Mouse (Mus musculus) frontal cortex, postnatal 25 days (tissue): ENCODE measurements around the gene Lrwd1.
A peak's percentile ranks its signal among the peaks of the same experiment; 100 is the strongest.
"Not testable (repeated sequence)": the region's sequence is repeated elsewhere in the genome, so short reads cannot be mapped to it uniquely, and the experiment has no call there.

Experiments used
- DNase-seq, 2 experiments: peaks; one replicate each; pipeline ENCODE4 v3.0.0; 2022; ENCODE audit warnings: low spot score in 2 of 2

Gene Lrwd1

DNA sequence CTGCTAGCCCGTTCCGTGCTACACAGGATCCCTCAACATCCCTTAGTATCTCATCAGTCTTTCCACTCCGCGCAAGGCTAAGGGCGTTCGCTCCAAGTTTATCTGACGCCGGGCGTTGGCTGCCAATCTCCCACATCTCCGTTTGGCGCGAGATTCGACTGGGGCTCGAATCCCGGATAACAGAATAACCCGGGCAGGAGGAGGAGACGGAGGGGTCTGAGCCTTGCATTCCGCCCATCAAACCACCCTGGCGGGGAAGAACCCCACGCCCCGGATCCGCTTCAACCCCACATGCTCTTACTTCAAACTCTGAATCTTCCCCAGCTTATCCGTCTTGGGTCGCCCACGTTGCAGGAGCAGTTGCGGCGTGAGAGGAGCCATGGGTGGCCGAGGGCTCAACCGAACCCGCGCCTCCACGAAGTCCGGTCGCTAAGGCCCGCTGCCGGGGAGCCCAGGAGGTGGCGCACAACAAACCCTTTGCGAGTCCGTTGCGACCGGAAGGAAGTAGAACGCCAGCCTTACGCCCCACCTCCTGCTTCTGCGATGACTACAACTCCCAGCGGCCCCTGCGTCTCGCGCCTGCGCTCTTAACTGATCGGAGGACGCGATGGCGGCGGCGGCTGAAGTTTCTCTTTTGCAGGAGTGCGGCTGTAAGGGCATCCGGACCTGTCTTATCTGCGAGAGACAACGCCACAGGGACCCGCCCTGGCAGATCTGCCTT, at the start of gene Lrwd1, which contains the start of gene Alkbh4:
Lrwd1 (minus strand) TSS at position 504 of the 721 bp plus-strand sequence.
Alkbh4 (plus strand) TSS at position 576 of the 721 bp plus-strand sequence.
- DNase-seq, result peak; percentile 90 to 92

- no peak for DNase-seq
These were observed 47.9 kb upstream of the Lrwd1 start for GRCm38 (mm10) chr5:136183766-136184165.

DNA sequence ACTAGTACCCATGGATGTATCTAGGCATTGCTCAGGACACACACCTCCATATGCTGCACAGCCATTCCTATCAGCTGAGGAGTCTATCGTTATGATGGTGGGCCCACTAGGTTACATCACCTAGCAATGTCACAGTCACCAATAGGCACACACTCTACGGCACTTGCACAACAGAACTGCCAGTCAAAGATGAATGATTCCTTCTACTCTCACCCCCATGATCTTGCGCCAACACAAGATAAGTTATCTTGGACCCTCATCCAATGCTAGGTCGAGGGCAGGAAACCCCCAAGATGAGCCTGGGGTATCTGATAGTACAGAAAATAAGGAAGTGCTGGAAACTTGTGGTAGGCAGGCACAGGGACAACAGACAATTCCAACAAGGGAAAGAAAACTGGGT, 47.0 kb upstream of the Lrwd1 start:
- no peak for DNase-seq

DNA sequence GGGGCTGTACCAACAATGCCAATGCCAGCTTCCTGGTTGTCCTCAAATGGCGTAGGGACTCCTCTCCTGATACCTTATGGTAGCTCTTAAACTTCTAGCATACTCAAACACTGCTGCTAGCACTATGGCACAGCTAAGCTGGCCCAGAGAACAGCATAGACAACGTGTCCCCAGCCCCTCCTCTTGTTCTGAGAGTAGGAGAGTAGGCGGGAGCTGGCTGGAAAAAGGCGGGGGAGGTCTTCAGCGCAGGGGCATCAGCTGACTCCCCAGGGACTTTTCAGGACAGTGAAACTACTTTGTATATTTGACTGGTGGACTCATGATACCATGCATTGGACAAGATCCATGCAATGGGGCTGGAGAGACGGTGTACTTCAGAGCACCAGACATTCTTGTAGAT, 46.2 kb upstream of the Lrwd1 start:
- no peak for DNase-seq

- no peak for DNase-seq
These were observed 45.3 kb upstream of the Lrwd1 start for GRCm38 (mm10) chr5:136181197-136181596.

DNA sequence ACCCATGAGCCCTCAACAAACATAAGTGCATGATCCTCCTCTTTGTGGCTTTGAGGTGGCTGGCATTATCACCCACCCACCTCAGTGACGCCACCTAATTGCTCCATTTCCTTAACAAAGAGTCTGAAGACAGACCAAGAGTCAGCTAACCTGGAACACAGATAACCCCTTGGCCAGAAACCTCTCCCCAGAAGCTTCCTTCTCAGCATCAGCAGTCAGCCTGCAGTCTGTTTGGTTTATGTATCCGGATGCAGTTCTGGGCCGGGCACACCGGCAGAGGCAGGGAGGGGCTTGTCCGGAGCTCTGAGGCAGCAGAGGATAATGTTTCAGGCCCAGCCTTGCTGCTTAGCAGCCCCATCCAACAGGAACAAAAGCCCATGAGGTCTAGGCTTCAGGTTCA, 43.7 kb upstream of the Lrwd1 start:
- DNase-seq, result no peak

GRCm38 (mm10) chr5:136173606-136174463, 38.0 kb upstream of the Lrwd1 start:
- no peak for DNase-seq

GRCm38 (mm10) chr5:136172939-136173338, 37.1 kb upstream of the Lrwd1 start:
- no peak for DNase-seq

- no peak for DNase-seq
These were observed 35.8 kb upstream of the Lrwd1 start for GRCm38 (mm10) chr5:136171363-136172341.

DNA sequence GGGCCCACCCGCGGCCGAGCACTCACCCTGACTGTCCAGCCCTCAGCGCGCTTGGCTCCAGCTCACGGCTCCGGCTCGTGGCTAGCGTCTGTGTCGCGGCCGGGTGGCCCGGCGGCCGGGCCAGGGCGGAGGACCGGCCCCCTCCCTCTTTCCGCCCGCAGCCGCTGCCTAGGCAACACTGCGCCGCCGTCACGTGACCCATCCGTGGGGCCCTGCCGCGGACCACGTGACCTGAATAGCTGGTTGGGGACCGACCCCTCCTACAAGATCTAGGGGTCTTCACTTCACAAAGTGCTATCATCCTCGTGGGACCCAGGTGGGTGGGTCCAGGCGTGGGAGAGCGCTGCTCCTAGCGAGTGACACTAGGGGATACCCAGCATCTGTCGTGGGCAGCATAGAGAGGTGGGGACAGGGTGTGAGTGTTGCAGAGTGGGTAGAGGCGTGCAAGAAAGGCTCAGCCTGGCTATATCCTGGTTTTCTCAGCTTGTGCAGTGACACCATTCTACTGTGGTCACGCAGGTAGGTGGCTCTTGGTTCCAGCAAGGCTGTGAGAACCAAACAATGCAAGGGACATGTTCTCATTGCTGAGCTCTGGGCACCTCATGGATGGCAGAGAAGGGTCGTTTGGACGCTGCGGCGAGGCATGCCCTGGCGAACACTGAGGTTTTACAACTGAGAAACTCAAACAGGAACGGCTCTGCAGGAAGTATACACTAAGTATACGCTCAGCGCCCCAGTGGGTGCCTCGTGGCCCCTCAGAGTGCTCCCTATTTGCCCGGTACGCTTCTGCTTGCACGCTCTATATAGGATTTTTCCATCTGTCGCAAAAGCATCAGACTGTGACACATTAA, 34.9 kb upstream of the Lrwd1 start, which contains the start of gene Orai2:
Orai2 (minus strand) TSS at position 202 of the 851 bp plus-strand sequence.
- peak; percentile 70 to 76 for DNase-seq

- peak in 1 of 2 experiments; percentile 38 for DNase-seq
These were observed 34.0 kb upstream of the Lrwd1 start for GRCm38 (mm10) chr5:136169626-136170511.

- DNase-seq, result no peak
These were observed 32.2 kb upstream of the Lrwd1 start for GRCm38 (mm10) chr5:136168071-136168470.

DNA sequence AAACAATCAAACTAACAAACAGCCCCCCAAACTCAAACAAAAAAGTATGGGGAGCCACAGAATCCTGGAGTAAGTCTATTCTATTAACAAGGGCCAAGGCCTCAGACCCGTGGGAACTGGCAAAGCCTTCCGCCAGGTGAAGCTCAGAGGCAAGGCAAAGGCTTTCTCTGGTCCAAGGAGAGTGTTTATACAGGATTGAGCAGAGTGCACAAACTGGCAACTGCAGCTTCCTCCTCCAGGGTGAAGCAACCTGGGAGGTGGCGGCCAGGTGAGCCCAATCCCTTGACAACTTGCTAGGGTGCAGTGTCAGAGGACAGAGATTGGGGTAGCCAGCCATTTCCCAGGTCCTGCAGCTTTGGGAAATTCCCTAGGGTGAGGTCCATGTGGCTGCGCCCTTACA, 31.4 kb upstream of the Lrwd1 start:
- no peak for DNase-seq

DNA sequence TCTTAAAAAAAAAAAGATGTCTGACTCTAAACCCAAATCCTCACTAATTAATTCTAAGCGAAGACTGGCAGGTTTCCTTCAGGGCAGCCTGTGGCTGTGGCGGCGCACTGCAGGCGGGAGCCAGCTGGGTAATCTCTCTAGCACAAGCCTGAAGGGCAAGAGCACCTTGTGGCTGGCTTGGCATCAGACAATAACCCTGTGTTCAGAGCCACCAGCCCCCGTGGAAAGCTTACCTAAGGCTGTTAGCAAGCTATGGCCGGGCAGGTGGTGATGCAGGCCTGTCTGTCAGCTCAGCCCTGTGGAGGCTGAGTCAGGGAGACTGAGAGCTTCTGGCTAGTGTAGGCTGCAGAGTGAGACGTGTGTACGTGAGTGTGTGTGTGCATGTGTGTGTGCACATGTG, 29.4 kb upstream of the Lrwd1 start:
- DNase-seq, result no peak

- DNase-seq, result no peak
These were observed 28.1 kb upstream of the Lrwd1 start for GRCm38 (mm10) chr5:136163807-136164474.

DNA sequence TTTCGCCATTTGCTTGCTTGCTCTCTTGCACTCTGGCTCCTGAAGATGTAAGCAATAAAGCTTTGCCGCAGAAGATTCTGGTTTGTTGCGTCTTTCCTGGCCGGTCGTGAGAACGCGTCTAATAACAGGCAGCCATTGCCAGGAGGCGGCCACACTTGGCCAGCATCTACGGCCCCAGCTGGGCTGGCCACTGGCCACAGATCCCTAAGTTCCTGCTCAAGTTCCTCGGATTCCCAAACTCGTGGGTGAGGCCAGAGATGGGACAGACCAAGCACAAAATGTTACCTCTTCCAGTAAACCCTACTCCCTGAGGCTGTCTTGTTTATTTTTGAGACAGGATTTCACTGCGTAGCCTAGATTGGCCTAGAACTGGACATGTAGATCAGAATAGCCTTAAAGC, 24.2 kb upstream of the Lrwd1 start:
- DNase-seq, result not testable (repeated sequence)

- no peak for DNase-seq
These were observed 19.5 kb upstream of the Lrwd1 start for GRCm38 (mm10) chr5:136155399-136155798.

GRCm38 (mm10) chr5:136152365-136152764, 16.5 kb upstream of the Lrwd1 start:
- DNase-seq, result no peak

DNA sequence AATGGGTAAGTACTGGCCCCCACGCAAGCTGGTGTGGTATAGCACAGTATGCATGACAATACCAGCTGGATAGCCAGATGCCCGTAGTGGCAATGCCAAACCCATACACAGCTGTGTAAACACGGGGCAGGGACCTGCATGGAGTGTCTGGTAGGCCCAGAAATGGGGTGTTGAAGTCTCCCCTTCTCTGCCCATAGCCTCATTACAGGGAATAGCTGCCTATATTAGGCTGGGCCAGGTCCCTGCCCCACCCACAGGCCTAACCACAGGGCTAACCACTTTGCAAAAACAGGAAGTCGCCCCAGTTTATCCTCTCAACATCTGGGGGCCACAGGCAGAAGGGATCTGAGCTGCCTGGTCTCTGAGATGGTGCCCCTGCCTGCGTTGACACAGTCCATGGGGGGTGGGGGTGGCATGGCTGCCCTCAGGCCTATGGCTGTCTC, 13.3 kb upstream of the Lrwd1 start:
- not testable (repeated sequence) for DNase-seq
